Mouse (Mus musculus): ENCODE results near the gene Bet1l. TPM values are rescaled to one million over a fixed set of nuclear protein-coding genes. Genes with fewer than 3 reads are reported as not detected.
A peak's percentile ranks its signal among the peaks of the same experiment; 100 is the strongest.
"Not testable (repeated sequence)": the region's sequence is repeated elsewhere in the genome, so short reads cannot be mapped to it uniquely, and the experiment has no call there.

Gene Bet1l
- polyA plus RNA-seq, 1 experiment from 2014 or later = 47.5 TPM

GRCm38 (mm10) chr7:140894031-140894430 is 36.7 kb upstream of the Bet1l start:
- peaks cover 53% of the 10 kb centered on the region for H3K36me3 ChIP-seq (ENCODE audit: control insufficient read depth, insufficient read depth, low read length)
- 87% methylated on average over 7 of the region's 7 CpGs for WGBS
- H3K4me2 ChIP-seq (ENCODE audit: low read length) = no peak overlapping the region
- no peaks in the 10 kb centered on the region for H3K4me1 ChIP-seq (ENCODE audit: control insufficient read depth, insufficient read depth, low read depth, low read length)
- no peak overlapping the region for H3K4me3 ChIP-seq (ENCODE audit: low read length)
- no peaks in the 10 kb centered on the region for H3K9me3 ChIP-seq (ENCODE audit: control insufficient read depth, low read length)
- no peaks in the 10 kb centered on the region for H3K27me3 ChIP-seq (replicated peaks; ENCODE audit: control insufficient read depth, insufficient read depth, low read length)
- no peak overlapping the region for H3K9ac ChIP-seq (ENCODE audit: low read depth, low read length)
- no peak overlapping the region for H3K27ac ChIP-seq (ENCODE audit: low read depth, low read length)
- ATAC-seq = no peak

DNA sequence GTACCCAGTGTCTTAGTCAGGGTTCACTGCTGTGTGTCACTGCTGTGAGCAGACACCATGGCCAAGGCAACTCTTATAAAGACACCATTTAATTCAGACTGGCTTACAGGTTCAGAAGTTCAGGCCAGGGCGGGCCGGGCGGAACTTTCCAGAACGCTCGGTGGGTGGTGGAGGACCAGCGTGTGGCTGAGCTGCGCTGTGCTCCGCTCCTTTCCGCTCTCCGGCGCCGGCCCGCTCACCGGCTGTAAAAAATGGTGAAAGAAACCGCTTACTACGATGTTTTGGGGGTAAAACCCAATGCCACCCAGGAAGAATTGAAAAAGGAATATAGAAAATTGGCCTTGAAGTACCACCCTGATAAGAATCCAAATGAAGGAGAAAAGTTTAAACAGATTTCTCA is 33.3 kb upstream of the Bet1l start:
- WGBS = 97% methylated on average over 16 of the region's 16 CpGs
- not testable (repeated sequence) for H3K4me1 ChIP-seq (ENCODE audit: control insufficient read depth, insufficient read depth, low read depth, low read length); H3K4me3 ChIP-seq (ENCODE audit: low read length); H3K27ac ChIP-seq (ENCODE audit: low read depth, low read length); H3K27me3 ChIP-seq (replicated peaks; ENCODE audit: control insufficient read depth, insufficient read depth, low read length); H3K9me3 ChIP-seq (ENCODE audit: control insufficient read depth, low read length); H3K4me2 ChIP-seq (ENCODE audit: low read length); ATAC-seq; H3K9ac ChIP-seq (ENCODE audit: low read depth, low read length)
- H3K36me3 ChIP-seq (ENCODE audit: control insufficient read depth, insufficient read depth, low read length) = peaks cover 52% of the 10 kb centered on the region

DNA sequence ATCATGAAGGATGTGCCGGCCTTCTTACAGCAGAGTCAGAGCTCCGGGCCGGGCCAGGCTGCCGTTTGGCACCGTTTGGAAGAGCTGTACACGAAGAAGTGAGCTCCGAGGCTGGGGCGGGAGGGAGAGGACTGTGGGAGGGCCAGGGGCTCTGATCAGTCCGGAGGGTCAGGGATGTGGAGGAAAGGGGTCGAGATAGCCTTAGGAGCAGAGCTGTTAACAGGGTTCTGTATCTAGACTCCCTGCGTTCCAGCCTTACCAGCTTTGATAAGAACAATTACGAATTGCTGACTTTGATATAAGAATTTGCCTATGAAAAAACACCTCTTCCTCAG is 25.1 kb upstream of the Bet1l start:
- ATAC-seq = peak; percentile 74; the same call in 1 of the 2 replicates
- under 1% methylated on average over 12 of the region's 12 CpGs for WGBS

GRCm38 (mm10) chr7:140881696-140882468 is 24.5 kb upstream of the Bet1l start, which contains the start of the genes Psmd13 and Sirt3:
Psmd13 (plus strand) TSS chr7:140881968.
Sirt3 (minus strand) TSS chr7:140882309.
- WGBS = under 1% methylated on average over 54 of the region's 59 CpGs
- H3K27ac ChIP-seq (ENCODE audit: low read depth, low read length) = peak within 1 kb of the TSS; percentile 74
- peak within 1 kb of the TSS; percentile 79 for H3K4me2 ChIP-seq (ENCODE audit: low read length)
- H3K27me3 ChIP-seq (replicated peaks; ENCODE audit: control insufficient read depth, insufficient read depth, low read length) = no peaks in the 10 kb centered on the region
- H3K4me3 ChIP-seq (ENCODE audit: low read length) = peak within 1 kb of the TSS; percentile 99
- peak; percentile 96 for ATAC-seq
- peaks cover 13% of the 10 kb centered on the region for H3K4me1 ChIP-seq (ENCODE audit: control insufficient read depth, insufficient read depth, low read depth, low read length)
- H3K9me3 ChIP-seq (ENCODE audit: control insufficient read depth, low read length) = no peaks in the 10 kb centered on the region
- H3K9ac ChIP-seq (ENCODE audit: low read depth, low read length) = peak within 1 kb of the TSS; percentile 93
- peaks cover 8% of the 10 kb centered on the region; the same call in 1 of the 2 replicates for H3K36me3 ChIP-seq (ENCODE audit: control insufficient read depth, insufficient read depth, low read length)

More for the DNA sequence above, 25.1 kb upstream of the Bet1l start:
- peak overlapping the region; percentile 74 for H3K27ac ChIP-seq (ENCODE audit: low read depth, low read length)
- H3K36me3 ChIP-seq (ENCODE audit: control insufficient read depth, insufficient read depth, low read length) = peaks cover 10% of the 10 kb centered on the region
- H3K4me1 ChIP-seq (ENCODE audit: control insufficient read depth, insufficient read depth, low read depth, low read length) = peaks cover 13% of the 10 kb centered on the region
- H3K9me3 ChIP-seq (ENCODE audit: control insufficient read depth, low read length) = no peaks in the 10 kb centered on the region
- H3K4me3 ChIP-seq (ENCODE audit: low read length) = peak overlapping the region; percentile 99
- H3K9ac ChIP-seq (ENCODE audit: low read depth, low read length) = peak overlapping the region; percentile 93
- no peaks in the 10 kb centered on the region for H3K27me3 ChIP-seq (replicated peaks; ENCODE audit: control insufficient read depth, insufficient read depth, low read length)
- peak overlapping the region; percentile 79 for H3K4me2 ChIP-seq (ENCODE audit: low read length)

DNA sequence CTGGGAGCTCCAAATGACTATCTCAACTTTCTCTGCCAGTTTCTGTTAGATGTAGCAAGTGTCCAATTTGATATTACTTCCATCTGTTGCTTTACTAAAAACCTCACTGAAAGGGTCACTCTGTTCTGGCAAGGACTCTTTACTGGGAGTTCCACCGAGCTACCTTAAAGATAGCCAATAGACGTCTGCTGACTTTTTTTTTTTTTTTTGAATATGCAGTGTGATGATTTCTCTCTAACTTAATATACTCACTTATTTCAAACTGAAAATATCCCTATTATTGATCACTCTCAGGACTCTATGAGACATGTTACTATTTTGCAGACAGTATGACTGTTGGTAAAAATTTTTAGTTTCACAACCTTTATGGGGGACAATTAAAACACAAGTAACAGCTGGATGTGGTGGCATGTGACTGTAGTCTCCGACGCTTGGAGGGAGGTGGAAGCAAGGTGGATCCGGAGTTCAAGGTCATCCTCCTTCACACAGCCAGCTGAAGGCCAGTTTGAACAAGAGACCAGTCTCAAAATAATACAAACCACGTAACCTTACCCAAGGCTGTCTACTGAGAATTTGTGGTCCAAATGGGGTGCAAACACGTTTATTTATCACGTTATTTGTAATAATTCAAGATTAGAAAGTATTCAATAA is 23.6 kb upstream of the Bet1l start:
- peak overlapping the region; percentile 79 for H3K4me2 ChIP-seq (ENCODE audit: low read length)
- H3K27ac ChIP-seq (ENCODE audit: low read depth, low read length) = peak overlapping the region; percentile 74
- no peaks in the 10 kb centered on the region for H3K27me3 ChIP-seq (replicated peaks; ENCODE audit: control insufficient read depth, insufficient read depth, low read length)
- peaks cover 7% of the 10 kb centered on the region; the same call in 1 of the 2 replicates for H3K36me3 ChIP-seq (ENCODE audit: control insufficient read depth, insufficient read depth, low read length)
- H3K9me3 ChIP-seq (ENCODE audit: control insufficient read depth, low read length) = no peaks in the 10 kb centered on the region
- peak overlapping the region; percentile 99 for H3K4me3 ChIP-seq (ENCODE audit: low read length)
- H3K4me1 ChIP-seq (ENCODE audit: control insufficient read depth, insufficient read depth, low read depth, low read length) = peaks cover 13% of the 10 kb centered on the region
- no peak for ATAC-seq
- peak overlapping the region; percentile 93 for H3K9ac ChIP-seq (ENCODE audit: low read depth, low read length)
- 22% methylated on average over 8 of the region's 8 CpGs for WGBS

DNA sequence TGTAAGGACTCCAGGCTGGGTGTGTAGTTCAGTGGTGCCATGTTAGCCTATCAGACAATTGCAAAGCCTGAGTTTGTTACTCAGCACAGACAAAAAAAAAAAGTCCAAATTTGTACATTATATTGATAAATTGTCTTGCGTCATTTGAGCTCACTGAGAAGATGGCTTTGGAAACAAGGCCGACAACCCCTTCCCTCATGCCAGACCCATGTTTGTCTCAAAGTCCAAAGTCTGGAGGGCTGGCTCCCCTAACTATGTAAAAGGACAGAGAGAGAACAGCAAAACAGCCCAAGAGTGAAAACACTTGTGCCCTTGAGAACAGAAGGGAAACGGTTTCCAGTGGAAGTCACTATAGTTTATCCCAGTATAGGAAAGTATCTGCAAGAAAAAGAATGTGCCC is 23.0 kb upstream of the Bet1l start:
- H3K9me3 ChIP-seq (ENCODE audit: control insufficient read depth, low read length) = no peaks in the 10 kb centered on the region
- no peak for ATAC-seq
- H3K4me2 ChIP-seq (ENCODE audit: low read length) = no peak overlapping the region; the same call in 1 of the 2 replicates
- peaks cover 8% of the 10 kb centered on the region; the same call in 1 of the 2 replicates for H3K36me3 ChIP-seq (ENCODE audit: control insufficient read depth, insufficient read depth, low read length)
- H3K4me1 ChIP-seq (ENCODE audit: control insufficient read depth, insufficient read depth, low read depth, low read length) = peaks cover 13% of the 10 kb centered on the region
- no peaks in the 10 kb centered on the region for H3K27me3 ChIP-seq (replicated peaks; ENCODE audit: control insufficient read depth, insufficient read depth, low read length)
- no peak overlapping the region for H3K4me3 ChIP-seq (ENCODE audit: low read length)
- WGBS = 91% methylated on average over 3 of the region's 3 CpGs
- H3K27ac ChIP-seq (ENCODE audit: low read depth, low read length) = no peak overlapping the region
- no peak overlapping the region for H3K9ac ChIP-seq (ENCODE audit: low read depth, low read length)

GRCm38 (mm10) chr7:140879355-140879754 is 22.0 kb upstream of the Bet1l start:
- Histone ChIP-seq H3K9me3 (ENCODE audit: control insufficient read depth, low read length) (no peaks in the 10 kb centered on the region), H3K36me3 (ENCODE audit: control insufficient read depth, insufficient read depth, low read length) (peaks cover 11% of the 10 kb centered on the region; the same call in 1 of the 2 replicates), H3K27me3 (replicated peaks; ENCODE audit: control insufficient read depth, insufficient read depth, low read length) (no peaks in the 10 kb centered on the region), H3K4me1 (ENCODE audit: control insufficient read depth, insufficient read depth, low read depth, low read length) (peaks cover 13% of the 10 kb centered on the region), H3K9ac (ENCODE audit: low read depth, low read length) (no peak overlapping the region), H3K4me3 (ENCODE audit: low read length) (no peak overlapping the region), H3K4me2 (ENCODE audit: low read length) (no peak overlapping the region), H3K27ac (ENCODE audit: low read depth, low read length) (no peak overlapping the region)
- no peak for ATAC-seq
- WGBS = 95% methylated on average over 7 of the region's 7 CpGs

DNA sequence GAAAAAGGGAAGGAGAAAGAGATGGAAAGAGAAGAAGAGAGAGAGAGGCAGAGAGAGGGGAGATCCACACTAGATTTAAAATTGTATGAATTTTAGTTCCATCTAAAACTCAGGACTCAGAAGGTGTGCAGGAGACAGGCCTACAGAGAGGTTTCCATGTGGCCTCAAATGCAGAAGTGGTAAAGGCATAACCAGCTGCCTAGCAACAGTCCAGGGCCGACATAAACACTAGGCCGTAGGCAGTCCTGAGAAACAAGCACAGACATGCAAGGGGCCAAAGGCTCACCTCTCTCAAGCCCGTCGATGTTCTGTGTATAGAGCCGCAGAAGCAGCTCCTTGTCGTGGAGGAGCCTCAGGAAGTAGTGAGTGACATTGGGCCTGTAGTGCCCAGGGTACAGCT is 20.0 kb upstream of the Bet1l start:
- Histone ChIP-seq H3K4me3 (ENCODE audit: low read length) (no peak overlapping the region), H3K4me2 (ENCODE audit: low read length) (no peak overlapping the region), H3K27me3 (replicated peaks; ENCODE audit: control insufficient read depth, insufficient read depth, low read length) (no peaks in the 10 kb centered on the region), H3K27ac (ENCODE audit: low read depth, low read length) (no peak overlapping the region), H3K4me1 (ENCODE audit: control insufficient read depth, insufficient read depth, low read depth, low read length) (peaks cover 3% of the 10 kb centered on the region), H3K9ac (ENCODE audit: low read depth, low read length) (no peak overlapping the region), H3K9me3 (ENCODE audit: control insufficient read depth, low read length) (no peaks in the 10 kb centered on the region), H3K36me3 (ENCODE audit: control insufficient read depth, insufficient read depth, low read length) (peaks cover 11% of the 10 kb centered on the region; the same call in 1 of the 2 replicates)
- 93% methylated on average over 6 of the region's 6 CpGs for WGBS
- ATAC-seq = no peak

GRCm38 (mm10) chr7:140874224-140874623 is 16.8 kb upstream of the Bet1l start:
- peaks cover 13% of the 10 kb centered on the region for H3K36me3 ChIP-seq (ENCODE audit: control insufficient read depth, insufficient read depth, low read length)
- no peak for ATAC-seq
- H3K4me2 ChIP-seq (ENCODE audit: low read length) = no peak overlapping the region
- no peaks in the 10 kb centered on the region for H3K9me3 ChIP-seq (ENCODE audit: control insufficient read depth, low read length)
- 92% methylated on average over 4 of the region's 4 CpGs for WGBS
- no peaks in the 10 kb centered on the region for H3K27me3 ChIP-seq (replicated peaks; ENCODE audit: control insufficient read depth, insufficient read depth, low read length)
- no peak overlapping the region for H3K27ac ChIP-seq (ENCODE audit: low read depth, low read length)
- H3K4me1 ChIP-seq (ENCODE audit: control insufficient read depth, insufficient read depth, low read depth, low read length) = no peaks in the 10 kb centered on the region
- no peak overlapping the region for H3K4me3 ChIP-seq (ENCODE audit: low read length)
- no peak overlapping the region for H3K9ac ChIP-seq (ENCODE audit: low read depth, low read length)
